Mouse (Mus musculus): ENCODE data around the gene Ccdc28b. TPM values are rescaled to one million over a fixed set of nuclear protein-coding genes. Genes with fewer than 3 reads are reported as not detected.

Gene Ccdc28b
- total and polyA plus RNA-seq, 3 experiments: 18.3 to 29.1 TPM; not detected in 1

- TF ChIP-seq ETS1 (IDR thresholded peaks at IDR 0.05; ENCODE audit: low read depth, low read length): peak; percentile 49; the same call in 1 of the 2 replicates
Observed at GRCm38 (mm10) chr4:129618786-129619691, 4.7 kb downstream of the Ccdc28b start, which contains the start of gene Iqcc (continued).

DNA sequence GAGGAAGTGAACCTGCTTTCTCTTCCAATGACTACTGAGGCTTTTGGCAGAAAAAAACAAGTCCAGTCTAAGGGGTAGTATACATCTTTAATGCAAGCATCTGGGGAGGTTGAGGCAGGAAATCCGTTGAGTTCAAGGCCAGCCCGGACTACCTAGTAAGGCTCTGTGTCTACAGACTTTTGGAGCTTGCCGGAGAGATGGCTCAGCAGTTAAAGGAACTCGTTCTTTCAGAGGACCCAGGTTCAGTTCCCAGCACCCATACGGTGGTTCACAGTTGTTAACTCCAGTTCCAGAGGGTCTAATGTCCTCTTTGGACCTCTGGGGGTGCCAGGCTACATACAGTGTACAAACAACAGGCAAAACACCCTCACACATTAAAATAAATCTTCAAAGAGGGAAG, 5.7 kb downstream of the Ccdc28b start:
- TF ChIP-seq RAD21 (IDR thresholded peaks at IDR 0.05; ENCODE audit: low read depth, low read length) (no peak), MAX (IDR thresholded peaks at IDR 0.05; ENCODE audit: low read length) (no peak), MYC (IDR thresholded peaks at IDR 0.05; ENCODE audit: low read depth, low read length) (no peak), KAT2A (conservative IDR thresholded peaks at IDR 0.05; ENCODE audit: low read depth, low read length) (no peak), GABPA (IDR thresholded peaks at IDR 0.05; ENCODE audit: low read depth, low read length) (no peak), TAL1 (IDR thresholded peaks at IDR 0.05; ENCODE audit: low read length) (no peak), SMC3 (IDR thresholded peaks at IDR 0.05; ENCODE audit: low read depth, low read length) (no peak), ZKSCAN1 (IDR thresholded peaks at IDR 0.05; ENCODE audit: low read depth, low read length) (no peak), ETS1 (IDR thresholded peaks at IDR 0.05; ENCODE audit: low read depth, low read length) (no peak), BHLHE40 (IDR thresholded peaks at IDR 0.05; ENCODE audit: borderline replicate concordance, low read depth, low read length) (no peak), ZC3H11A (IDR thresholded peaks at IDR 0.05; ENCODE audit: low read depth, low read length) (no peak)
- Histone ChIP-seq H3K9me3 (replicated peaks; ENCODE audit: insufficient read depth, low read length) (no peaks in the 10 kb centered on the region), H3K4me3 (ENCODE audit: control insufficient read depth in 1 of 2, insufficient read depth in 1 of 2, low read depth in 2 of 2, low read length in 2 of 2) (peak overlapping the region; percentile 64 to 84), H3K4me1 (ENCODE audit: control insufficient read depth in 1 of 2, insufficient read depth in 2 of 2, low read length in 2 of 2) (peaks cover 0 to 6% of the 10 kb centered on the region in 2 experiments; a peak in 1 of 4 replicates), H3K27me3 (ENCODE audit: control insufficient read depth in 1 of 2, insufficient read depth in 2 of 2, low read length in 2 of 2) (no peaks in the 10 kb centered on the region), H3K79me2 (ENCODE audit: control insufficient read depth, insufficient read depth, low read length, poor library complexity) (peaks cover 4% of the 10 kb centered on the region; the same call in 1 of the 2 replicates), H3K9ac (ENCODE audit: control insufficient read depth, low read depth, low read length, poor library complexity, severe bottlenecking) (peak overlapping the region; percentile 87), H3K36me3 (ENCODE audit: control insufficient read depth in 1 of 2, insufficient read depth in 2 of 2, low read length in 2 of 2) (no peaks in the 10 kb centered on the region; a peak in 2 of 4 replicates), H3K27ac (ENCODE audit: control insufficient read depth, low read depth, low read length) (no peak overlapping the region)
- DNase-seq (ENCODE audit: low read depth, low spot score): no peak

GRCm38 (mm10) chr4:129617121-129617641, 6.6 kb downstream of the Ccdc28b start:
- Histone ChIP-seq H3K9me3 (replicated peaks; ENCODE audit: insufficient read depth, low read length) (no peaks in the 10 kb centered on the region), H3K9ac (ENCODE audit: control insufficient read depth, low read depth, low read length, poor library complexity, severe bottlenecking) (no peak overlapping the region), H3K27ac (ENCODE audit: control insufficient read depth, low read depth, low read length) (no peak overlapping the region), H3K4me3 (ENCODE audit: control insufficient read depth in 1 of 2, insufficient read depth in 1 of 2, low read depth in 2 of 2, low read length in 2 of 2) (no peak overlapping the region), H3K4me1 (ENCODE audit: control insufficient read depth in 1 of 2, insufficient read depth in 2 of 2, low read length in 2 of 2) (no peaks in the 10 kb centered on the region), H3K79me2 (ENCODE audit: control insufficient read depth, insufficient read depth, low read length, poor library complexity) (peaks cover 4% of the 10 kb centered on the region; the same call in 1 of the 2 replicates), H3K27me3 (ENCODE audit: control insufficient read depth in 1 of 2, insufficient read depth in 2 of 2, low read length in 2 of 2) (no peaks in the 10 kb centered on the region), H3K36me3 (ENCODE audit: control insufficient read depth in 1 of 2, insufficient read depth in 2 of 2, low read length in 2 of 2) (no peaks in the 10 kb centered on the region; a peak in 2 of 4 replicates)
- no peak for TF ChIP-seq MEF2A (IDR thresholded peaks at IDR 0.05; ENCODE audit: extremely low read depth, insufficient replicate concordance, low read depth, low read length, poor library complexity, severe bottlenecking)
- TF ChIP-seq TAL1 (IDR thresholded peaks at IDR 0.05; ENCODE audit: low read length): no peak
- TF ChIP-seq ZC3H11A (IDR thresholded peaks at IDR 0.05; ENCODE audit: low read depth, low read length): no peak
- TF ChIP-seq GABPA (IDR thresholded peaks at IDR 0.05; ENCODE audit: low read depth, low read length): no peak
- TF ChIP-seq POLR2AphosphoS2 (IDR thresholded peaks at IDR 0.05; ENCODE audit: low read length): 0 out of 2 replicates have a peak, but pooled peaks have one; percentile 31
- no peak for TF ChIP-seq USF1 (IDR thresholded peaks at IDR 0.05; ENCODE audit: low read depth, low read length)
- no peak for DNase-seq (ENCODE audit: low read depth, low spot score)

Measured in MEL (cell line).